Mouse (Mus musculus) hindbrain, embryonic 16.5 days (tissue): ENCODE results near the gene Olfr444. TPM values are rescaled to one million over a fixed set of nuclear protein-coding genes. Genes with fewer than 3 reads are reported as not detected.

Source experiments
- ATAC-seq: fragments of 200-750 bp; cut with Nextera tagmentation; 2 replicates; pipeline ENCODE4 v1.8.0; 2017; ENCODE audit warnings: moderate TSS enrichment, moderate library complexity
- H3K27ac ChIP-seq: fragments of 300-500 bp; sonication (generic); 2 replicates; pipeline ENCODE4 v1.5.1; 2014; ENCODE audit warnings: low read depth, mild to moderate bottlenecking, control low read depth, low read length, moderate library complexity
- H3K27me3 ChIP-seq: fragments of 300-500 bp; sonication (generic); replicated peaks from 2 replicates; pipeline ENCODE4 v1.6.1; 2014; ENCODE audit warnings: low read length; ENCODE audit not compliant: control insufficient read depth, insufficient read depth
- H3K36me3 ChIP-seq: fragments of 300-500 bp; sonication (generic); 2 replicates; pipeline ENCODE4 v1.6.1; 2014; ENCODE audit warnings: mild to moderate bottlenecking, low read length, moderate library complexity, mixed read lengths; ENCODE audit not compliant: control insufficient read depth, insufficient read depth
- H3K4me1 ChIP-seq: fragments of 300-500 bp; sonication (generic); 2 replicates; pipeline ENCODE4 v1.6.1; 2014; ENCODE audit warnings: low read depth, low read length; ENCODE audit not compliant: control insufficient read depth, insufficient read depth
- H3K4me2 ChIP-seq: fragments of 300-500 bp; sonication (generic); 2 replicates; pipeline ENCODE4 v1.6.1; 2014; ENCODE audit warnings: mild to moderate bottlenecking, low read length, control low read depth, moderate library complexity
- H3K4me3 ChIP-seq: fragments of 300-500 bp; sonication (generic); 2 replicates; pipeline ENCODE4 v1.5.1; 2014; ENCODE audit warnings: mild to moderate bottlenecking, low read length, control low read depth, moderate library complexity
- H3K9ac ChIP-seq: fragments of 300-500 bp; sonication (generic); 2 replicates; pipeline ENCODE4 v1.6.1; 2014; ENCODE audit warnings: low read depth, mild to moderate bottlenecking, control low read depth, low read length, moderate library complexity
- H3K9me3 ChIP-seq: fragments of 300-500 bp; sonication (generic); 2 replicates; pipeline ENCODE4 v1.6.1; 2014; ENCODE audit warnings: mild to moderate bottlenecking, low read length, moderate library complexity; ENCODE audit not compliant: control insufficient read depth
- WGBS: fragments of 180-500 bp; shearing (Covaris S2); extraction: QIAGEN DNeasy Blood & Tissue Kit; methylation state at CpG from one replicate; pipeline ENCODE4 v1.1.7; 2014; 5-methylcytosine and 5-hydroxymethylcytosine counted together
- polyA plus RNA-seq: library from polyadenylated mRNA; unstranded; fragments of >200 nt; fragmentation: Nextera tagmentation; extraction: Ambion mirVana; gene quantifications from 2 replicates; pipeline ENCODE4 v1.2.1, GENCODE M21; 2015

Olfr444 gene
- not detected in 2 replicates for polyA plus RNA-seq

DNA sequence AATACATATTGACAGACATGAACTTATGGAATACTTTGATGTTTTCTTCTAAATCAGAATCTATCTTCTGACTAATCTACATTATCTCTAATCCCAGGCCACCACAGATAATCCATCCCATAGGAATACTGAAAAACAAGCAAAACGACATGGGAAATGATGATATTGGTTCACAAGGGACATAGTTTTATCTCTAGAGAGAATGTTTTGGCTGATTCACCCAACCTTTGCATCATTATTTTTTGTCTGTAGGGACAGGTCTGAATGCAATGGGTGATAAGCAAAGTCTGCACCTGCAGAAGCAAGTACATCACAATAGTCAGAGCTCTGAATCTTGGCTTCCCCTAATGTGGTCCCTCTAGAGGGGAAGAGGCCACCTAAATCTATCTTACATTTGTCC, at the start of gene Olfr444:
Gene Olfr444, plus strand, starts transcription at position 301 of the 400 bp plus-strand sequence.
- no peak within 1 kb of the TSS for H3K4me3 ChIP-seq
- WGBS, result 86% methylated on average over 1 of the region's 1 CpGs
- no peaks in the 10 kb centered on the region for H3K4me1 ChIP-seq
- H3K9me3 ChIP-seq, result peaks cover 6% of the 10 kb centered on the region
- H3K4me2 ChIP-seq, result no peak within 1 kb of the TSS
- H3K27me3 ChIP-seq, result no peaks in the 10 kb centered on the region
- no peak within 1 kb of the TSS for H3K27ac ChIP-seq
- ATAC-seq, result no peak
- no peak within 1 kb of the TSS for H3K9ac ChIP-seq
- no peaks in the 10 kb centered on the region for H3K36me3 ChIP-seq

DNA sequence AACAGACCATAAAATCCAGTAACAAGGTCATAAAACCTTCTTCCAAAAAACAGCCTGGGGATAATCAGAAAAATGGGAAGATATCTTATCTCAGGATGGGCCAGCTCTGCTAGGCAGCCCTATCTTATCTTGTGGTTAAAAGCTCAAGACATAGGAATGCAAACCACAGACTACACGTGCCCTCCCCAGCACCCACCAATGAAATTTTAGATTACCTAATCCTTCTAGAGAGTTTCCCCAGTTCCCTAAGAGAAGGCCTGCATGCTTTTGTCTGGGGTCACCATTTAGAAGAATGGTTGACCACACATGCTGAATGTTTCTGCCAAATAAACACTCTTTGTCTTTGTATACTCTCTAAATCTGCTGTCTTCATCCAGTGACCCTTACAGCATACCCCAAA, 48.5 kb upstream of the Olfr444 start:
- Histone ChIP-seq H3K9ac (no peak overlapping the region), H3K27me3 (no peaks in the 10 kb centered on the region), H3K4me1 (no peaks in the 10 kb centered on the region), H3K27ac (no peak overlapping the region), H3K36me3 (no peaks in the 10 kb centered on the region), H3K4me2 (no peak overlapping the region), H3K9me3 (no peaks in the 10 kb centered on the region), H3K4me3 (no peak overlapping the region)
- 21% methylated on average over 1 of the region's 1 CpGs for WGBS
- no peak for ATAC-seq

DNA sequence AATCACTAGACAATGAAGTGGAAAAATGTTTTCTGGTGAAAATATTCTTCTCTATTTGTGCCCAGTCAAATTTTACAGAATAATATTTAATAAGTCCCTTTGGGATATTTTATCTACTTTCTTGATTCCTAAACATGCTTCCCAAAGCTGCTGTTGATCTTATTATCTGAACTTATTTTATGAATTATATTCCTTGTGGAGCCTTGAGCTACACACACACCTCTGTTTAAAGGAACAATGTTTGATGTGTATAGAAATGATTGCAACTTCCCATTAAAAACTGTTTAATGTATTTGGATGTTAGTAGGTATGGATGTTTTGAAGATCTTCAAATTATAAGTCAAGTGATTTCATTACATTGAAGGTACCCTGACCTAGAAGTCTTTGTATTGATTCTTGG, 40.3 kb upstream of the Olfr444 start, which contains the start of gene Olfr447:
Gene Olfr447, plus strand, starts transcription at position 301 of the 400 bp plus-strand sequence.
- Histone ChIP-seq H3K4me1 (no peaks in the 10 kb centered on the region), H3K9ac (no peak within 1 kb of the TSS)
- no peak for ATAC-seq

DNA sequence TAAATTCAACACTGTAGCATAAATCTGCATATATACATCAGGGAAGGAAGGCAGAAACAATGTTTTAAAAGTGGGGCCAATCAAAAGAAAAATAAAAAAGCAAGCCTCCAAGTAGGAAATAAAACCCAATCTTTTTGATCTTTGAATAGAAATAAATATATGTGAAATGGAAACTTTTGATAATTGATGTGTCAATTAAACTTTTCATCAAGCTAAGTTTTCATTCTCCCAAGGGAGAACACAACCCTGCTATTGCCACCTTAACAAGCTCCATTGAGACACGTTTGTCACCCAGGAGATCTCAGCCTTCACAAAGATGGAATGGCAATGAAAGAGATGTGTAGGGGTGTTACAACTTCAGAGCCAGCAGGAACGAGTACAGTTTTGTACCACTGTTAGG, 27.8 kb upstream of the Olfr444 start, which contains the start of gene Olfr446:
Gene Olfr446, plus strand, starts transcription at position 301 of the 400 bp plus-strand sequence.
- 82% methylated on average over 2 of the region's 2 CpGs for WGBS
- no peak for ATAC-seq
- no peak within 1 kb of the TSS for H3K9ac ChIP-seq
- no peaks in the 10 kb centered on the region for H3K36me3 ChIP-seq
- no peak within 1 kb of the TSS for H3K4me2 ChIP-seq
- no peak within 1 kb of the TSS for H3K27ac ChIP-seq
- no peak within 1 kb of the TSS for H3K4me3 ChIP-seq
- no peaks in the 10 kb centered on the region for H3K4me1 ChIP-seq
- no peaks in the 10 kb centered on the region for H3K9me3 ChIP-seq
- no peaks in the 10 kb centered on the region for H3K27me3 ChIP-seq

More for the DNA sequence above, 40.3 kb upstream of the Olfr444 start, which contains the start of gene Olfr447:
- no peaks in the 10 kb centered on the region for H3K36me3 ChIP-seq
- no peak within 1 kb of the TSS for H3K27ac ChIP-seq
- no peaks in the 10 kb centered on the region for H3K9me3 ChIP-seq
- no peak within 1 kb of the TSS for H3K4me2 ChIP-seq
- no peak within 1 kb of the TSS for H3K4me3 ChIP-seq
- H3K27me3 ChIP-seq, result no peaks in the 10 kb centered on the region

DNA sequence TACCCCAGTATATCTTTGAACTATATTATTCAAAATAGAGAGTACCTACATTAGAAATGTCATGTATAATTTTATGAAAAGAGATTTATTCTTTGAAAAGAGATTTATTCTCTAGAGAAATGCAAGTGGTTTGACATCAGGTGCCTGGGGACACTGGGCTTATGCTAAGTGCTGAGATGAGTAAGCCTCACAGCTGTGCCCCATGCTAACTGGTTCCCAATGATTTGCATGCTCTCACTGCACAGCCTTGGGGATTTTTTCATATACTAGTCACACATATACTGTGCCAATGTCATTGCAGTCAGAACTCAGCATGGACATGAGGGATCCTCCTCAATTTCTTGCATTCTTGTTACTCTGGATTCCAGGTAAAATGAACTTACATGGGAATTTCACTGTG, 31.5 kb downstream of the Olfr444 start:
- no peak for ATAC-seq
- no peak overlapping the region for H3K27ac ChIP-seq
- no peaks in the 10 kb centered on the region for H3K27me3 ChIP-seq
- H3K36me3 ChIP-seq, result no peaks in the 10 kb centered on the region
- no peaks in the 10 kb centered on the region for H3K4me1 ChIP-seq
- H3K4me3 ChIP-seq, result no peak overlapping the region
- H3K4me2 ChIP-seq, result no peak overlapping the region
- H3K9me3 ChIP-seq, result no peaks in the 10 kb centered on the region
- no peak overlapping the region for H3K9ac ChIP-seq

Other genes with a start within 250 kb of the Olfr444 start
- gene Tcaf1, start 239.0 kb upstream of the Olfr444 start, polyA plus RNA-seq, result 214 and 216 TPM in 2 replicates
- not detected in 2 replicates for gene Olfr453, start 209.7 kb upstream of the Olfr444 start, polyA plus RNA-seq
- not detected in 2 replicates for gene Olfr38, start 192.7 kb upstream of the Olfr444 start, polyA plus RNA-seq
- not detected in 2 replicates for gene Olfr452, start 164.0 kb upstream of the Olfr444 start, polyA plus RNA-seq
- gene Olfr450, start 137.1 kb upstream of the Olfr444 start, polyA plus RNA-seq, result not detected in 2 replicates
- not detected in 2 replicates for gene Olfr449, start 114.7 kb upstream of the Olfr444 start, polyA plus RNA-seq
- not detected in 2 replicates for gene Olfr448, start 58.6 kb upstream of the Olfr444 start, polyA plus RNA-seq
- gene Olfr447, start 40.2 kb upstream of the Olfr444 start, polyA plus RNA-seq, result not detected in 2 replicates
- gene Olfr446, start 27.7 kb upstream of the Olfr444 start, polyA plus RNA-seq, result not detected in 2 replicates
- gene Olfr441, start 157.3 kb downstream of the Olfr444 start, polyA plus RNA-seq, result not detected in 2 replicates
- not detected in 2 replicates for gene Olfr237-ps1, start 197.5 kb downstream of the Olfr444 start, polyA plus RNA-seq
- not detected in 2 replicates for gene Olfr437, start 214.2 kb downstream of the Olfr444 start, polyA plus RNA-seq
- not detected in 2 replicates for gene Olfr13, start 223.1 kb downstream of the Olfr444 start, polyA plus RNA-seq
- gene Olfr435, start 248.1 kb downstream of the Olfr444 start, polyA plus RNA-seq, result not detected in 2 replicates